Mouse (Mus musculus) hindbrain, embryonic 16.5 days (tissue): Measurements from ENCODE around the gene Pnkp. TPM values are rescaled to one million over a fixed set of nuclear protein-coding genes. Genes with fewer than 3 reads are reported as not detected.

Experiments
- ATAC-seq: fragments of 200-750 bp; cut with Nextera tagmentation; 2 replicates; pipeline ENCODE4 v1.8.0; 2017; ENCODE audit warnings: moderate TSS enrichment, moderate library complexity
- H3K27ac ChIP-seq: fragments of 300-500 bp; sonication (generic); 2 replicates; pipeline ENCODE4 v1.5.1; 2014; ENCODE audit warnings: low read depth, mild to moderate bottlenecking, control low read depth, low read length, moderate library complexity
- H3K27me3 ChIP-seq: fragments of 300-500 bp; sonication (generic); replicated peaks from 2 replicates; pipeline ENCODE4 v1.6.1; 2014; ENCODE audit warnings: low read length; ENCODE audit not compliant: control insufficient read depth, insufficient read depth
- H3K36me3 ChIP-seq: fragments of 300-500 bp; sonication (generic); 2 replicates; pipeline ENCODE4 v1.6.1; 2014; ENCODE audit warnings: mild to moderate bottlenecking, low read length, moderate library complexity, mixed read lengths; ENCODE audit not compliant: control insufficient read depth, insufficient read depth
- H3K4me1 ChIP-seq: fragments of 300-500 bp; sonication (generic); 2 replicates; pipeline ENCODE4 v1.6.1; 2014; ENCODE audit warnings: low read depth, low read length; ENCODE audit not compliant: control insufficient read depth, insufficient read depth
- H3K4me2 ChIP-seq: fragments of 300-500 bp; sonication (generic); 2 replicates; pipeline ENCODE4 v1.6.1; 2014; ENCODE audit warnings: mild to moderate bottlenecking, low read length, control low read depth, moderate library complexity
- H3K4me3 ChIP-seq: fragments of 300-500 bp; sonication (generic); 2 replicates; pipeline ENCODE4 v1.5.1; 2014; ENCODE audit warnings: mild to moderate bottlenecking, low read length, control low read depth, moderate library complexity
- H3K9ac ChIP-seq: fragments of 300-500 bp; sonication (generic); 2 replicates; pipeline ENCODE4 v1.6.1; 2014; ENCODE audit warnings: low read depth, mild to moderate bottlenecking, control low read depth, low read length, moderate library complexity
- H3K9me3 ChIP-seq: fragments of 300-500 bp; sonication (generic); 2 replicates; pipeline ENCODE4 v1.6.1; 2014; ENCODE audit warnings: mild to moderate bottlenecking, low read length, moderate library complexity; ENCODE audit not compliant: control insufficient read depth
- WGBS: fragments of 180-500 bp; shearing (Covaris S2); extraction: QIAGEN DNeasy Blood & Tissue Kit; methylation state at CpG from one replicate; pipeline ENCODE4 v1.1.7; 2014; 5-methylcytosine and 5-hydroxymethylcytosine counted together
- polyA plus RNA-seq: library from polyadenylated mRNA; unstranded; fragments of >200 nt; fragmentation: Nextera tagmentation; extraction: Ambion mirVana; gene quantifications from 2 replicates; pipeline ENCODE4 v1.2.1, GENCODE M21; 2015

Gene Pnkp
- polyA plus RNA-seq, 1 experiment from 2014 or later: 34.0 TPM

- no peaks in the 10 kb centered on the region for H3K36me3 ChIP-seq
- H3K9ac ChIP-seq: peak within 1 kb of the TSS; percentile 89
- no peaks in the 10 kb centered on the region for H3K27me3 ChIP-seq
- H3K4me1 ChIP-seq: peaks cover 32% of the 10 kb centered on the region
- ATAC-seq: peak; percentile 96
- WGBS: under 1% methylated on average over 52 of the region's 62 CpGs
- peak within 1 kb of the TSS; percentile 91 for H3K27ac ChIP-seq
- peak within 1 kb of the TSS; percentile 61 for H3K4me2 ChIP-seq
- H3K9me3 ChIP-seq: no peaks in the 10 kb centered on the region
- peak within 1 kb of the TSS; percentile 82 for H3K4me3 ChIP-seq
Observed at GRCm38 (mm10) chr7:44815721-44816469, 41.0 kb upstream of the Pnkp start, which contains the start of the genes Nup62 and Il4i1. TSS of gene Nup62 (plus strand) at chr7:44816088. TSS of gene Il4i1 (plus strand) at chr7:44816387.

GRCm38 (mm10) chr7:44816470-44817021, 40.4 kb upstream of the Pnkp start, which contains the start of gene Atf5:
TSS of gene Atf5 (minus strand) at chr7:44816658.
- H3K4me2 ChIP-seq: peak within 1 kb of the TSS; percentile 61
- peak within 1 kb of the TSS; percentile 91 for H3K27ac ChIP-seq
- under 1% methylated on average over 30 of the region's 57 CpGs for WGBS
- peak; percentile 37 for ATAC-seq
- H3K4me1 ChIP-seq: peaks cover 32% of the 10 kb centered on the region
- no peaks in the 10 kb centered on the region for H3K9me3 ChIP-seq
- no peaks in the 10 kb centered on the region for H3K27me3 ChIP-seq
- peak within 1 kb of the TSS; percentile 82 for H3K4me3 ChIP-seq
- H3K9ac ChIP-seq: peak within 1 kb of the TSS; percentile 89
- no peaks in the 10 kb centered on the region for H3K36me3 ChIP-seq

- Histone ChIP-seq H3K4me1 (peaks cover 32% of the 10 kb centered on the region), H3K27me3 (no peaks in the 10 kb centered on the region), H3K27ac (no peak overlapping the region), H3K9me3 (no peaks in the 10 kb centered on the region), H3K36me3 (no peaks in the 10 kb centered on the region), H3K9ac (peak overlapping the region; percentile 89), H3K4me3 (peak overlapping the region; percentile 82), H3K4me2 (peak overlapping the region; percentile 60)
- no peak for ATAC-seq
- WGBS: 23% methylated on average over 3 of the region's 3 CpGs
Observed at GRCm38 (mm10) chr7:44817441-44817840, 39.5 kb upstream of the Pnkp start.

GRCm38 (mm10) chr7:44818164-44818563, 38.8 kb upstream of the Pnkp start:
- Histone ChIP-seq H3K9ac (no peak overlapping the region), H3K36me3 (no peaks in the 10 kb centered on the region), H3K4me2 (peak overlapping the region; percentile 60), H3K27ac (no peak overlapping the region), H3K27me3 (no peaks in the 10 kb centered on the region), H3K4me1 (peaks cover 32% of the 10 kb centered on the region), H3K9me3 (no peaks in the 10 kb centered on the region), H3K4me3 (0 out of 2 replicates have a peak overlapping the region, but pooled peaks have one; percentile 0)
- WGBS: 23% methylated on average over 2 of the region's 2 CpGs
- no peak for ATAC-seq

- Histone ChIP-seq H3K27me3 (no peaks in the 10 kb centered on the region), H3K4me1 (peaks cover 32% of the 10 kb centered on the region), H3K9ac (peak overlapping the region; percentile 36; the same call in 1 of the 2 replicates), H3K27ac (peak overlapping the region; percentile 9; the same call in 1 of the 2 replicates), H3K9me3 (no peaks in the 10 kb centered on the region), H3K36me3 (no peaks in the 10 kb centered on the region), H3K4me2 (peak overlapping the region; percentile 60), H3K4me3 (peak overlapping the region; percentile 4; the same call in 1 of the 2 replicates)
- ATAC-seq: no peak
- 37% methylated on average over 6 of the region's 6 CpGs for WGBS
Observed at GRCm38 (mm10) chr7:44818751-44819235, 38.1 kb upstream of the Pnkp start.

- WGBS: 98% methylated on average over 2 of the region's 2 CpGs
Observed at GRCm38 (mm10) chr7:44819391-44819790, 37.5 kb upstream of the Pnkp start.

GRCm38 (mm10) chr7:44819863-44820262, 37.1 kb upstream of the Pnkp start:
- H3K9ac ChIP-seq: no peak overlapping the region
- no peak overlapping the region for H3K27ac ChIP-seq
- no peaks in the 10 kb centered on the region for H3K36me3 ChIP-seq
- no peak overlapping the region for H3K4me2 ChIP-seq
- peaks cover 31% of the 10 kb centered on the region for H3K4me1 ChIP-seq
- no peak for ATAC-seq
- 74% methylated on average over 5 of the region's 5 CpGs for WGBS
- no peak overlapping the region for H3K4me3 ChIP-seq
- H3K27me3 ChIP-seq: no peaks in the 10 kb centered on the region
- H3K9me3 ChIP-seq: no peaks in the 10 kb centered on the region

More at GRCm38 (mm10) chr7:44819391-44819790, 37.5 kb upstream of the Pnkp start:
- Histone ChIP-seq H3K27me3 (no peaks in the 10 kb centered on the region), H3K36me3 (no peaks in the 10 kb centered on the region), H3K4me2 (peak overlapping the region; percentile 60; the same call in 1 of the 2 replicates), H3K4me3 (no peak overlapping the region; the same call in 1 of the 2 replicates), H3K4me1 (peaks cover 32% of the 10 kb centered on the region), H3K9ac (no peak overlapping the region), H3K27ac (no peak overlapping the region), H3K9me3 (no peaks in the 10 kb centered on the region)
- no peak for ATAC-seq

- WGBS: 81% methylated on average over 3 of the region's 3 CpGs
- peaks cover 25% of the 10 kb centered on the region for H3K4me1 ChIP-seq
- H3K4me3 ChIP-seq: no peak overlapping the region
Observed at GRCm38 (mm10) chr7:44820525-44820924, 36.4 kb upstream of the Pnkp start.

More at GRCm38 (mm10) chr7:44820525-44820924, 36.4 kb upstream of the Pnkp start:
- no peak overlapping the region for H3K9ac ChIP-seq
- H3K9me3 ChIP-seq: no peaks in the 10 kb centered on the region
- H3K36me3 ChIP-seq: no peaks in the 10 kb centered on the region
- no peak overlapping the region for H3K4me2 ChIP-seq
- H3K27ac ChIP-seq: no peak overlapping the region
- no peaks in the 10 kb centered on the region for H3K27me3 ChIP-seq
- ATAC-seq: no peak
